Mouse (Mus musculus): ENCODE data around the gene Tnn. TPM values are rescaled to one million over a fixed set of nuclear protein-coding genes. Genes with fewer than 3 reads are reported as not detected.
A peak's percentile ranks its signal among the peaks of the same experiment; 100 is the strongest.

Gene Tnn
- total and polyA plus RNA-seq, 2 experiments = not detected

DNA sequence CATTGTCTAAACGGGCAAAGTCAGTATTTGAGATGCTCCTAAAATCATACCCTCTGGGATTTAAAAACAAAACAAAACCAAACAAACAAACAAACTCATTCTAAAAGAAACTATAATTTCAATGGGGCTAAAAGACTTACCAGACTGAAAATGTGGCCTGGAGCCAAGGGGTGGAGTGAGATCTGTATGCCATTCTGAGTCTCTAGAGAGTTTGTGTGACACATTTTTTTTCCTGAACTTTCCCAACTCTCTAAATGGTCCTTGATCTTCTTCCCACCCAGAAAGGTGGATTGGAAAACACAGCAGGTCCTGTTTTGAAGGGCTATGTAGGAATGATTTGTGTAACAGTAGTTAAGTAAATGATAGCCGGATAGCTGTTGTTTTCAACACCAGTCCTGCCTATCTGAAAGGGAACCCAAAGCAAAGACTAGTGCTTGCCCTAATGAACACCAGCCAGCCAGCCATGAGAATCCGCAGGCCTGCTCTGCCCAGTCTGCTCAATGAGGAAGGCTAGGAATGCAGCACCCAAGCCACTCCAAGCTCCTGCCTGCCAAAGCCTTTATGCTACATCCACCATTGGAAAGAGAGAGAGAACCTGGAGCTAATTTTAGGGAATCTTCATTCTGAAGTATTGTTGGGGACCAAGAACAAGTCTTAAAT is 108.2 kb downstream of the Tnn start:
- peak overlapping the region; percentile 74 for H3K9ac ChIP-seq (ENCODE audit: low read depth, low read length)
- H3K27ac ChIP-seq (replicated peaks; ENCODE audit: insufficient read depth, low read depth, low read length) = peak overlapping the region; percentile 98
- peak overlapping the region; percentile 75 for H3K4me3 ChIP-seq (ENCODE audit: insufficient read depth, low read depth, low read length)
- WGBS = 15% methylated on average over 3 of the region's 3 CpGs
- peak; percentile 75 for DNase-seq (ENCODE audit: extremely low read depth, low read depth, low spot score)
- H3K27me3 ChIP-seq (ENCODE audit: control insufficient read depth, insufficient read depth, low read length) = no peaks in the 10 kb centered on the region
- H3K79me2 ChIP-seq (ENCODE audit: control insufficient read depth, insufficient read depth, low read length) = peaks cover 21% of the 10 kb centered on the region; the same call in 1 of the 2 replicates
- TF ChIP-seq POLR2A (IDR thresholded peaks at IDR 0.05; ENCODE audit: extremely low read depth, insufficient read depth, low read length) (no peak), CTCF (IDR thresholded peaks at IDR 0.05; ENCODE audit: low read depth, low read length) (no peak)
- H3K36me3 ChIP-seq (ENCODE audit: control insufficient read depth, insufficient read depth, low read length) = no peaks in the 10 kb centered on the region
- H3K4me1 ChIP-seq (ENCODE audit: control insufficient read depth, insufficient read depth, low read length) = peaks cover 21% of the 10 kb centered on the region

DNA sequence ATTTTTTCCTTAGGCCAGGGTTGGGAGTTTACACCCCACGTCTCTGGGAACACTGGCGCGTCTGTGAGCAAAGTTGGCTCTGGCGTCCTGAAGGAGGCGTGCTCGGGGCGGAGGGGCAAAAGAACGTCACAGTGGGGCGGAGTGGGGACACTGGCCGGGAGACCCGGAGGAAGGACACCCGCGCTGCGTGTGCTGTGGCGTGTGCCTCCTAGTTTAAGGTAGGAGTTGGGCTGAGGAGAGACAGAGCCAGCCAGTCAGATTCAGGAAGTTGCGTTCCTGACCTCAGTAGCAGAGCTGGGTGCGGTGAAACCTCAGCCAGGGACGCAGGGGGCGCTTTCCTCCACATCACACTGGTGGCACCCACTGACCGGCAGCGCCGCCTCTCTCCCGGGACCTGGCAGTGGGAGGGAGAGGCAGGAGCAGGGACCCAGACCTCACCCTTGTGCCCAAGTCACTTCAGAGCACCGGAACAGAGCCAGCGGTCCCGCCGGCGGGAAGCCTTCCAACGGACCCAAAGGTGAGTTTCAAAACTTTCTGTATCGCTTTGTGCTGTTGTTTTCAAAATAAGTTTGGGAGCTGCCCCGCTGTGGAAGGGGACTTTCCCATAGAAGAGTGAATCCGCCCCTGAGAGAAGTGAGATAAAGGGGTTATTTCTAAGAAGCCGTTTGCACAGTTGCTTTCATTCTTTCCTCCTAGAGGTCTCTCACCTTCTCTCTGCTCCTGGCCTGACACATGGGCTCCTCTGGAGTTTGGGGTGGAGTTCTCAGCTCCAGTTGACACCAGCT is 109.0 kb downstream of the Tnn start, which contains the start of gene 4930523C07Rik:
TSS of gene 4930523C07Rik (plus strand) at position 146 of the 785 bp plus-strand sequence.
- peak within 1 kb of the TSS; percentile 98 for H3K27ac ChIP-seq (replicated peaks; ENCODE audit: insufficient read depth, low read depth, low read length)
- H3K27me3 ChIP-seq (ENCODE audit: control insufficient read depth, insufficient read depth, low read length) = no peaks in the 10 kb centered on the region
- WGBS = under 1% methylated on average over 33 of the region's 33 CpGs
- TF ChIP-seq POLR2A (IDR thresholded peaks at IDR 0.05; ENCODE audit: extremely low read depth, insufficient read depth, low read length) (peak; percentile 68), CTCF (IDR thresholded peaks at IDR 0.05; ENCODE audit: low read depth, low read length) (peak; percentile 62)
- peak; percentile 93 for DNase-seq (ENCODE audit: extremely low read depth, low read depth, low spot score)
- H3K4me1 ChIP-seq (ENCODE audit: control insufficient read depth, insufficient read depth, low read length) = peaks cover 21% of the 10 kb centered on the region
- peaks cover 15% of the 10 kb centered on the region; the same call in 1 of the 2 replicates for H3K79me2 ChIP-seq (ENCODE audit: control insufficient read depth, insufficient read depth, low read length)
- no peaks in the 10 kb centered on the region for H3K36me3 ChIP-seq (ENCODE audit: control insufficient read depth, insufficient read depth, low read length)
- H3K9ac ChIP-seq (ENCODE audit: low read depth, low read length) = peak within 1 kb of the TSS; percentile 89
- H3K4me3 ChIP-seq (ENCODE audit: insufficient read depth, low read depth, low read length) = peak within 1 kb of the TSS; percentile 75

DNA sequence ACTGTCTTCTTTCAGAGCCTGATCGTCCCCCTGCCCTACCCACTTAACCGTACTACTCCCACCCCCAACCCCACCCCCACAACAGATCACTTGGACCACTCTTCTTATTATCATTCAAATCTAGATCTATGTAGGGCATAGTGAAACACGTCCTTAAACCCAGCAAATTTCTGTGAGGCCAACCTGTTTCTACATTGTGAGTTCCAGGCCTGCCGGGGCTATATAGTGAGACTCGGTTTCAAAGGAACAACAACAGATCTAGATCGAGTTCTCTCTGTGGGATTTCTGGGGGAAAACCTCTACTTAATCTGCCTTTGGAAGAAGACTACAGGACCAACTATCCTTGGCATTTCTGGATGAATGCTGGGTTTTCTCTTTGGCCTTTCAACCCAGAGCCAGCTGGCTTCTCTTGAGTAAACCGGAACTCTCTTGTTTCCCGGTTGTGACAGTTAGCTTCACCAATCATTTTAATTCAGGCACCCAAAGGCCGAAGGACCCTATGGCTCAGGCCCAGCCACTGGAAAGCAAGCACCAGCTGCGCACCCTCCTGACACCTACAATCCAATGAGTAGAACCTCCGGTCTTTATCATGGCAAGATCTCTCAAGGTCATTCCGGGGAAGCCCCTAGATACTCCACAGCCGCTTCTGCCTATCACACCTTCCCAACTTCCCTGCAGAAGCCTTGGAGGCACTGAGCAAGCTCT is 110.0 kb downstream of the Tnn start:
- Histone ChIP-seq H3K9ac (ENCODE audit: low read depth, low read length) (peak overlapping the region; percentile 89), H3K27ac (replicated peaks; ENCODE audit: insufficient read depth, low read depth, low read length) (peak overlapping the region; percentile 98), H3K4me3 (ENCODE audit: insufficient read depth, low read depth, low read length) (no peak overlapping the region)

DNA sequence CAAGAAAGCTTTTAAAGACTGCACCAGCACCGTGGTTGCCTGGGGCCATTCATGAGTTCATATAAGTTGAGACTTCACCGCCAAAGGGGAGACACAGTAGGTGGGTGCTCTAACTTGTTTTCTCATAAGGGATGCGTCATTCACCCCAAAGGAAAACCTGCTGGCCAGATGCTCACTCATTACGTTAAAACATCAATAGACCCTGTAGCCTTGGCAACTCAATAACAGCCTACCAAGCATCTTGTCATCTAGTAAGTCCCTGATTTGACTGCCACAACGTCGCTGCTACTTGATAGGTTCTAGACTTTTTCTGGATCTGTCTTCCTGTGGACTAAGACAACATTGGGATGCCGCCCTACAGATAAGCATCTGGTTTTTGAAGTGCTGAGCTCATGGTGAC is 111.0 kb downstream of the Tnn start:
- TF ChIP-seq CTCF (IDR thresholded peaks at IDR 0.05; ENCODE audit: low read depth, low read length) (no peak), POLR2A (IDR thresholded peaks at IDR 0.05; ENCODE audit: extremely low read depth, insufficient read depth, low read length) (no peak)
- H3K79me2 ChIP-seq (ENCODE audit: control insufficient read depth, insufficient read depth, low read length) = peaks cover 1% of the 10 kb centered on the region; the same call in 1 of the 2 replicates
- peaks cover 14% of the 10 kb centered on the region for H3K4me1 ChIP-seq (ENCODE audit: control insufficient read depth, insufficient read depth, low read length)
- H3K27ac ChIP-seq (replicated peaks; ENCODE audit: insufficient read depth, low read depth, low read length) = no peak overlapping the region
- H3K27me3 ChIP-seq (ENCODE audit: control insufficient read depth, insufficient read depth, low read length) = no peaks in the 10 kb centered on the region
- no peak for DNase-seq (ENCODE audit: extremely low read depth, low read depth, low spot score)
- no peaks in the 10 kb centered on the region for H3K36me3 ChIP-seq (ENCODE audit: control insufficient read depth, insufficient read depth, low read length)
- no peak overlapping the region for H3K4me3 ChIP-seq (ENCODE audit: insufficient read depth, low read depth, low read length)
- WGBS = 89% methylated on average over 7 of the region's 7 CpGs
- no peak overlapping the region for H3K9ac ChIP-seq (ENCODE audit: low read depth, low read length)

More for the DNA sequence above, 110.0 kb downstream of the Tnn start:
- TF ChIP-seq CTCF (IDR thresholded peaks at IDR 0.05; ENCODE audit: low read depth, low read length) (no peak), POLR2A (IDR thresholded peaks at IDR 0.05; ENCODE audit: extremely low read depth, insufficient read depth, low read length) (no peak)
- no peaks in the 10 kb centered on the region for H3K36me3 ChIP-seq (ENCODE audit: control insufficient read depth, insufficient read depth, low read length)
- no peaks in the 10 kb centered on the region for H3K27me3 ChIP-seq (ENCODE audit: control insufficient read depth, insufficient read depth, low read length)
- DNase-seq (ENCODE audit: extremely low read depth, low read depth, low spot score) = peak; percentile 71
- peaks cover 11% of the 10 kb centered on the region; the same call in 1 of the 2 replicates for H3K79me2 ChIP-seq (ENCODE audit: control insufficient read depth, insufficient read depth, low read length)
- peaks cover 21% of the 10 kb centered on the region for H3K4me1 ChIP-seq (ENCODE audit: control insufficient read depth, insufficient read depth, low read length)
- WGBS = 63% methylated on average over 13 of the region's 13 CpGs

DNA sequence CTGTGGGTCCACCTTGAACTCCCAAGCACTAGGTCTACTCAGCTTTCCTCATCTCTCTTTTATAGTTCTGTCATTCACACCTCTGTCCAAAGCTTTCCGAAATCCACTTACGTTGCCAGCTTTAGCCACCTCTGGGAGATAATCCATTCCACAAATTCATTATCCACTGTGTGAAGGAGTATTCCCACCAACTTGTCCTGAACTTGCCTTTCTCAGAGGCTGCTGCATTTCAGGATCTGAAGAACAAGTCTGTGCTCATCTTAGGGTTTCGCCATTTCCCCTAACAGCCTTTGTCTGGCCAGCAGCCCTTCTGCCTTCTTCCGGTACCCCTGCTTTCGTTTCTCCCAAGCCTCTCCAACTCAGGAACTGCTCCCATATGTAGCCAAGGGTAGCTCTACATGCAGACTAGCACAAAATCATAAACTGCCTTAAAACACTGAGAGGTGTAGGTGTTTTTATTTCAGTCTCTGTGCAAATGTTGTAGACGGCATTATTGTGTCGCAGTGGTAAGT is 112.1 kb downstream of the Tnn start:
- Histone ChIP-seq H3K79me2 (ENCODE audit: control insufficient read depth, insufficient read depth, low read length) (no peaks in the 10 kb centered on the region; the same call in 1 of the 2 replicates), H3K4me1 (ENCODE audit: control insufficient read depth, insufficient read depth, low read length) (peaks cover 9% of the 10 kb centered on the region), H3K9ac (ENCODE audit: low read depth, low read length) (no peak overlapping the region), H3K27ac (replicated peaks; ENCODE audit: insufficient read depth, low read depth, low read length) (no peak overlapping the region), H3K27me3 (ENCODE audit: control insufficient read depth, insufficient read depth, low read length) (no peaks in the 10 kb centered on the region), H3K4me3 (ENCODE audit: insufficient read depth, low read depth, low read length) (no peak overlapping the region), H3K36me3 (ENCODE audit: control insufficient read depth, insufficient read depth, low read length) (no peaks in the 10 kb centered on the region)
- DNase-seq (ENCODE audit: extremely low read depth, low read depth, low spot score) = no peak
- 94% methylated on average over 7 of the region's 7 CpGs for WGBS
- no peak for TF ChIP-seq CTCF (IDR thresholded peaks at IDR 0.05; ENCODE audit: low read depth, low read length)
- no peak for TF ChIP-seq POLR2A (IDR thresholded peaks at IDR 0.05; ENCODE audit: extremely low read depth, insufficient read depth, low read length)

Measured in liver, adult 2 months (tissue).